In genomic region chr3:133600447-133601220, GRCm38 (mm10) we compare ENCODE assay signal across 8 mouse cellular contexts. TPM values are rescaled to one million over a fixed set of nuclear protein-coding genes. Genes with fewer than 3 reads are reported as not detected.
DNase-seq lines count a peak whose midpoint lies in the region; ATAC-seq lines count a peak whose summit lies in the region.

No protein-coding gene starts in this region.

- peak; percentile 75 for DNase-seq in adrenal gland, adult 8-10 months
- DNase-seq in fibroblast of lung, adult 2 months (ENCODE audit: low read depth), result peak; percentile 79
- peak; percentile 78 to 79 for DNase-seq in heart, adult 9 months (ENCODE audit: low spot score in 2 of 2)
- DNase-seq in limb, embryonic 10.5 days (ENCODE audit: low spot score), result peak; percentile 49
- DNase-seq in neural tube, embryonic 10.5 days (ENCODE audit: extremely low spot score, low spot score), result peak; percentile 25
- peak; percentile 79 for DNase-seq in urinary bladder, postnatal 14 days (ENCODE audit: low spot score)
- DNase-seq in thymus, postnatal 10 days (ENCODE audit: low spot score in 2 of 2), result no peak

- no peaks in the 10 kb centered on the region for H3K9me3 ChIP-seq in kidney, embryonic 14.5 days (ENCODE audit: control insufficient read depth, low read length)
- H3K9me3 ChIP-seq in limb, embryonic 10.5 days (replicated peaks), result no peaks in the 10 kb centered on the region

- 0 out of 2 replicates have a peak overlapping the region, but pooled peaks have one; percentile 11 for H3K4me2 ChIP-seq in kidney, embryonic 14.5 days (replicated peaks; ENCODE audit: low read depth, low read length)

- no peaks in the 10 kb centered on the region for H3K27me3 ChIP-seq in kidney, embryonic 14.5 days (ENCODE audit: control insufficient read depth, insufficient read depth, low read length)
- no peaks in the 10 kb centered on the region for H3K27me3 ChIP-seq in limb, embryonic 10.5 days (ENCODE audit: low read depth, poor library complexity, severe bottlenecking)

- no peaks in the 10 kb centered on the region for H3K36me3 ChIP-seq in kidney, embryonic 14.5 days (ENCODE audit: control insufficient read depth, insufficient read depth, low read length)
- H3K36me3 ChIP-seq in limb, embryonic 10.5 days, result no peaks in the 10 kb centered on the region

- peak overlapping the region; percentile 30; the same call in 1 of the 2 replicates for H3K27ac ChIP-seq in kidney, embryonic 14.5 days (ENCODE audit: low read depth, low read length)
- H3K27ac ChIP-seq in limb, embryonic 10.5 days, result peak overlapping the region; percentile 78

- no peak overlapping the region for H3K4me3 ChIP-seq in kidney, embryonic 14.5 days (ENCODE audit: low read length)
- H3K4me3 ChIP-seq in limb, embryonic 10.5 days, result no peak overlapping the region

- H3K4me1 ChIP-seq in kidney, embryonic 14.5 days (ENCODE audit: control insufficient read depth, insufficient read depth, low read length), result no peaks in the 10 kb centered on the region; the same call in 1 of the 2 replicates
- peaks cover 11% of the 10 kb centered on the region for H3K4me1 ChIP-seq in limb, embryonic 10.5 days

- 13% methylated on average over 11 of the region's 11 CpGs for WGBS in kidney, embryonic 14.5 days
- WGBS in limb, embryonic 10.5 days, result 25% methylated on average over 11 of the region's 11 CpGs

- peak overlapping the region; percentile 14; the same call in 1 of the 2 replicates for H3K9ac ChIP-seq in kidney, embryonic 14.5 days (ENCODE audit: low read depth, low read length)

- peak; percentile 71; the same call in 1 of the 2 replicates for ATAC-seq in kidney, embryonic 14.5 days (ENCODE audit: low FRiP score, low TSS enrichment)

RNA-seq across cellular contexts. Expression of gene Tet2, which starts 55.7 kb away (rescaled TPM):
- total RNA-seq in adrenal gland, adult 8-10 months (2022), result 10 to 100 TPM; 27.6 to 77.3 (median 50.2) TPM
- polyA plus RNA-seq in kidney, embryonic 14.5 days (2014; fragmentation: Nextera tagmentation; extraction: Ambion mirVana), result 20.2 and 24.8 TPM in 2 replicates
- 12.3 and 15.0 TPM in 2 replicates for polyA plus RNA-seq in limb, embryonic 10.5 days (2016; fragmentation: Nextera tagmentation; extraction: Ambion mirVana)

Comparison
In these comparisons a context has a peak if more than half of its experiments do, and no peak if none do; other contexts are left out.
1. DNase-seq: peak in adrenal gland, adult 8-10 months (single experiment), fibroblast of lung, adult 2 months (single experiment), heart, adult 9 months (2 of 2), limb, embryonic 10.5 days (single experiment), neural tube, embryonic 10.5 days (single experiment) and urinary bladder, postnatal 14 days (single experiment); none in thymus, postnatal 10 days (0 of 2).